Mouse (Mus musculus) liver, postnatal 0 days (tissue): ENCODE results near the gene Csnk2a2.

Experiments
- CTCF ChIP-seq: sonication (generic); IDR thresholded peaks from 2 replicates; pipeline ENCODE4 v1.5.1; 2016; ENCODE audit warnings: antibody characterized with exemption, low read depth
- EP300 ChIP-seq: IDR thresholded peaks from 2 replicates; pipeline ENCODE4 v1.6.1; 2016; ENCODE audit warnings: antibody characterized with exemption, low read depth, mild to moderate bottlenecking

GRCm38 (mm10) chr8:95505606-95506005 lies 15.8 kb upstream of the Csnk2a2 start:
- no peak for TF ChIP-seq CTCF
- no peak for TF ChIP-seq EP300
